Mouse (Mus musculus) fat pad, adult 2 months (tissue): ENCODE results near the gene Urad.

Experiments used
- DNase-seq: peaks from one replicate; pipeline ENCODE4 v3.0.0-alpha.2; 2011; ENCODE audit warnings: low read depth, low spot score; ENCODE audit errors: extremely low read depth

Urad gene

DNA sequence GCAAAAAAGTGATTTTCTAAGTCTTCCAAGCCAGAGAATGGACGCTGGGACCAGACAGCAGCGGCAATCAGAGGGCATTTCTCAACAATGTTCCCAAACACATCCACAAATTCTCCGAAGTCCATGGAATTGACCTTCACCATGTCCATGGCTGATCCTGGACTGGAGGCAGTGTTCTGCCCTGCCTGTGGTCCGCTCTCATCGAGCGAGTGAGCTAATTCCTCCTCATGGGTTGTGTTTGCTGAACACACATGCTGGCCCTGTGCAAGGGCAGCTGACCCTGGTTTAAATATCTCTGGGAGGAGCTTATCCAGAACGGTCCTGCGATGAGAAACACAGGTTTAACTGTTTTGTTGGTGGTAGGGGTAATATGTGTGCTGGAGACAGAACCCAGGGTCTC, at the start of gene Urad:
Gene Urad (minus strand): TSS at position 258 of the 400 bp plus-strand sequence.
- no peak for DNase-seq

- no peak for DNase-seq
Observed at GRCm38 (mm10) chr5:147370276-147370675, 48.0 kb upstream of the Urad start.

DNA sequence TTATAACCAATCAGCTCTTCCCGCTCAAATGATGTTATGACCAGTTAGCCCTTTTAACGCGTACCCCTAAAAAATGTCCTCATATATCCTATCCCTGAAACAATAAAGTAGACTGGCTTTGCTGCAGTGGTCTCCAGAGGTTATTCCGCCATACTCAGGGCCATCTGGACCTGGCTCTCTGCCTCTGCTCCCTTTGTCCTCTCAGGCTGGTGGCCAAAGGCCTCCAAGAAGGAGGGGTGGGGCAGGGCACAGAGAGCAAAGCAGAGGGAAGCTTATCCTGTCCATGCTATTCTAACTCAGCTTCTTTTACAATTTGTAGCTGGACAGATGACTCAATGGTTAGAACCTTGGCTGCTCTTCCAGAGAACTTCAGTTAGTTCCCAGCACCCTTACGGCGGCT, 46.0 kb upstream of the Urad start:
- no peak for DNase-seq

- no peak for DNase-seq
Observed at GRCm38 (mm10) chr5:147365995-147366765, 43.9 kb upstream of the Urad start.

DNA sequence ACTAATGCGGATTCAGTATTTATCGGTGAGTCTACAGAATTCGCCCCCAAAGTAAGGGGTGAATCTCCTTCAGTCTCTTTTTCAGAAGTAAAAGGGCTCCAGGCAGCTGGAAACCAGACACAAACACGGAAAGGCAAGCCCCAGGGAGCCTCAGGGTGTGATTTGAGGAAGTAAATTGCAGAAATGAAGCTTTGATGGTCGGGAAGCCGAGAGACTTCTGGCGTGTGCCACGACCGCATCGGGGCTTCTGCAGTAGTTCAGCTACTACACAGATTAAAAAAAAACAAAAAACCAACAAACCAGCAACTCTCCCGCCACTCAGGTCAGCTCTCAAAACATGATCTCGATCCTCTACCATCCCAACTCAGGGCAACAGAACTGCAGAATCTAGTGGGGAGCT, 40.8 kb upstream of the Urad start:
- DNase-seq, result no peak

DNA sequence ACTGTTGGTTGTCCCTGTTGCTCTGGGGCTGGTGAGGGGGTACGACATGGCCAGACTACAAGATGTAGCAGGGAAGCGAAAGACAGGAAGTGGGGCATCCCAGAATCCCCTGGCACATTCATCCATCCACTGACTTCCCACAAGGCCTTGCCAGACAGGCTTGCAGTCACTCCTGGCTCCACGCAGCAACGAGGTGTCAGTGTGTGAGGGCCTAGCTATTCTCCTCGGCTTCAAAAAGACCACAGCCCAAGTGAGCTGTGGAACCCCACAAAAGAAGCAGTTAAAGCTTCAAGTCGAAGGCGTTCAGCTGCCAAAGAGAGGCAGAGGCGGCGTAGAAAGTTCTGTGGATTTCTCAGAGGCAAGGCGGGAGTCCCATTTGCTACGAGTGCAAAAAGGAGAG, 36.2 kb upstream of the Urad start:
- no peak for DNase-seq

- DNase-seq, result no peak
Observed at GRCm38 (mm10) chr5:147357536-147357935, 35.3 kb upstream of the Urad start.

DNA sequence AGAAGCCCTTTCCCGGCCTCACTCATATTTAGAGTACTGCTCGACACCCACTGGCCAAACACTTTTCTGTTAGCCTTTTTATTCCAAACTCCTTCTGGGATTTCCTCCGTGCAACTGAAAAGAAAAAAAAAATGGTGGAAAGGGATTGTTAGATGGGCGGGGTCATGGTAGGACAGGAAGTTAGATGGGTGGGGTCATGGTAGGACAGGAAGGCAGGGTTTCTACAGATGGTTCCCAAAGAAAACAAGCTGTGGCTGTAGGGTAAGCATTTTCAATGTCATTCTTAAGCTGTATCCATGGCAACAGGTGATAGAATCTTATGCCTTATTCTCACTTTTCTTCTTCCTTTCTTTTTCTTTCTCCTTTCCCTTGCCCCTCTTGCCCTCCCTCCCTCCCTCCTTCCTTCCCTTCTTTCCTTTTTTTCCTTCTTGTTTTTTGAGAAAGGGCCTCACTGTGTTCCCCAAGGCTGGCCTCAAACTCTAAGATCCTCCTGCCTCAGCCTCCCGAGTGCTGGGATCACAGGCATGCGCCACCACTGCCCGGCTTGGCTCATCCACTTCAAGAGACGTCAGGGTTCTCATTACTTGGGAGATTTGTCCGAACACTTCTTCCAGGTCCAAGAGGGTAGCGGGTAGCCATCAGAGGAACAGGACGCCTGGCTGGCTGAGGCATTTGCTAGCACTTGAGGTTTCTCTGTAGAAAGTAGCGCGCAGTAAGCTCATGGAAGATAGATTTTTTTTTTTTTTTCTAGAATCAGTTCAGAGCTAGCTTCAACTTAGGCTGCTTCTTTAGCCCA, 34.2 kb upstream of the Urad start:
- no peak for DNase-seq

DNA sequence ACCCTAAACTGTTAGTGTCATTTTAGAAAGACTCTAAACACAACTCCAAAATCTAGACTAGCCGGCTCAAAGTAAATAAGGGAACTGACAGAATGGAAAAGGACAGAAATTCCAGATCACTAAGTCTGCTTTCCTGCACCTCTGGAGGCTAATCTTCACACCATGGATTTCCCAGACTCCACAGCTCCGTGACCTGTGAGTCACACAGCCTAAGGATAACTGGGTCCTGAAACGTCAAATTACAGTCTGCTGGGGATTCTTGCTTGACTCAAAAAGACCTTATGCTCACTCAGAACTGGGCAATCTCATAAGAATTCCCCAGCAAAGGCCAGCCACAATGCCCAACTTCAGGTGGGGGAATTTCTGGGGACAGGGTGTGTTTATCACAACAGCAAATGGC, 33.5 kb upstream of the Urad start:
- DNase-seq, result no peak

- DNase-seq, result no peak
Observed at GRCm38 (mm10) chr5:147354985-147355384, 32.7 kb upstream of the Urad start.

DNA sequence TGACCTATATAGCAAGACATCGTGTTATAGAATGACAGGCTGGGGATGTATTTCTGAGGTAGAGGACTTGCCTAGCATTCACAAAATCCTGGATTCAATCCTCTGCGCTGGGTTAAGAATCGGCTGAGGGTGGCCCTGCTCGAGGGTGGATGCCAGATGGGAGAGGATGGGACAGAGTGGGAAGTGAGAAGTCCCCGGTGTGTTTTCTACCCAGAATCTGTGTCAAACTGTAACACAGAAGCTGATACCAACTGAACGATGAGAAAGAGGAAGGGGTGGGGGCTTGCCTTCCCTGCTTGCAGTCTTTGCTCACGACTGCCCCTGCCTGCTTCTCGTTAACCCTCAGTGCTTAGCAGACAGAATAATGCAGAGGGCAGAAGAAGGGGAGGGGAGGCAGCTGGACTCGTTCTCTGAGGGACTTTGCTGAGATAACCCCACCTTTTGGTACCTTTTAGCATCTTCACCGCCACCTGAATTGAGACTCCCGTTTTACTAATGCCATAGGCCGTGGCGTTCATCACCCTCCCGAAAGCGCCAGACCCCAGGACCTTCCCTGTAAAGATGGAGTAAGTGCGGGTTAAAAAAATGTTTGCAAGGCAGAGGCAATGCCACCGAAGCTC, 32.0 kb upstream of the Urad start:
- DNase-seq, result no peak

DNA sequence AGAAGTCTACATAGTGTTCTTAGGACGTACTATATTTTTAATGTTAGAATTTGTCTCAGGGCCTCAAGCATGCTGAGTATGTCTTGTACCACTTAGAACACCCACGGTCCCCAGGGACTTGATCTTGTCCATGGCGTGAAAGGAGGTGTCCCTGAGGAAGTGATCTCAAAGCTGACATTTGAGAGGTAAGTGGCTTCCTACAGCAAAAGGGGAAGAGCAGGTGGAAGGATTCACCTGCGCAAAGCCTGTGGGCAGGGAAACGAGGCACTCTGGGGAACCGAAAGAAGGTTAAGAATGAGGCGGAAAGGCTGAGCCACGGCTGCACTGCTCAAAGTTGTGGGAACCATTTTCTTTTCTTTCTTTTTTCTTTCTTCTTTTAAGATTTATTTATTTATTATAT, 29.7 kb upstream of the Urad start:
- no peak for DNase-seq

DNA sequence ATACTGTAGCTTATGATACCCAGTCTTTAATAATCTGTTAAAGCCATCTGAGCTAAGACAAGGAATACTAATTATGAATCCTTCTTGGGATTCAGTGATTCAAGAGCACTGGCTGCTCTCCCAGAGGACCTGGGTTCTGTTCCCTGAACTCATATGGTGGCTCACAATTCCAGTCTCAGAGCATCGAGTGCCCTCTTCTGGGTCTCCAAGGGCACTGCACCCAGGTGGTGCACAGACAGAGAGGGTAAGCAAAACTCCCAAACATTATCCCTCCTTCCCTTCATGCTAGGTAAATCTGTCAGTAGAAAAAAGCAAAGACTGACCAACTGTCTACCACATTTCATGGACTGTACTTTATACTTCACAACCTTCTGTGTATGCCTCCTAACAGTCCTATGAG, 23.7 kb upstream of the Urad start:
- no peak for DNase-seq

DNA sequence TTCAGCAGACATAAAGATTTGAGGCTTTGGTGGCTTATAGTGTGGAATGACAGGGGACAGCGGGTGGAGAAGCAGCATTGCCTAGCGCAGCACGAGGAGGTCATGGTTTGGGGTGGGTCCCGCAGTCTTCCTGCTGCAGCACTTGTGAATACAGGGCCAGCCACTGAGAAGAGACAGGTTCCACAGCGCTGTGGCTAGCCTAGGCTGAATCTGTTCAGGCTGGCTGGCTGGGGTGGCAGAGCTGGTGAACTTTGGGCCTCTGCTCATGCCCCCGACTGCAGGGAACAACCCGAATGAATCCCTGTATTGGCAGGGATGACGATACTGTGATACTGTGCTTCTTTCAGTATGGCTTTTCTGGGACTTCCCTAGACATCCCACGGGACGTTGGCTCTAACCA, 21.7 kb upstream of the Urad start:
- DNase-seq, result no peak

GRCm38 (mm10) chr5:147342901-147343300, 20.7 kb upstream of the Urad start:
- DNase-seq, result no peak

DNA sequence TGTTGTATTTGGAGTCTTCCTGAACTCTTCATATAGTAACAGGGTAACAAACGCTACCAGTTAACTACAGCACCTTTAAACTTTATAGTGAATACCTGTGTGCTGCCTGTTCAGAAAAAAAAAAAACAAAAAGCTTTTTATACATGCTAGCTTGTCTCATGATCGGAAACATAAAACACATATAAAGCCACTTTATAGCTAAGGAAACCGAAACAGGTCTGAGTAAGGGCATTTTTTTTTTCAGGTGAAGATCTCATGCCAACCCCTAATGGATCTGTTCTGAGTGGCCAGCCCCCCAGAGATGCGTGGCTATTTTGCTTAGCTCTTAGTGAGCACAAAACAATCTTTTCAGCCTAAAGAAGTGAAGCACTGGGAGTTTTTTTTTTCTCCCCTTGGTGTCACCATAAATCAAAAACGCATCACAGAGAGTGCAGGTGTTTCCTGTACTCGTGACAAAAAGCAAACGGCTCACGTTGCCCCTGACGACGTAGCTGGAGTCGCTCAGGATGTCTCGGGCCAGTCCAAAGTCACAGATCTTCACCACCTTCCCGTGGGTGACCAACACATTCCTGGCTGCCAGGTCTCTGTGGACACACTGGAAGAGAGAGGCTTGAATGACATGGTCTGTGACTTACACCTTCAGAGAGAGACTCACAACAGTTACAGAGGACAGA, 18.6 kb upstream of the Urad start:
- no peak for DNase-seq

DNA sequence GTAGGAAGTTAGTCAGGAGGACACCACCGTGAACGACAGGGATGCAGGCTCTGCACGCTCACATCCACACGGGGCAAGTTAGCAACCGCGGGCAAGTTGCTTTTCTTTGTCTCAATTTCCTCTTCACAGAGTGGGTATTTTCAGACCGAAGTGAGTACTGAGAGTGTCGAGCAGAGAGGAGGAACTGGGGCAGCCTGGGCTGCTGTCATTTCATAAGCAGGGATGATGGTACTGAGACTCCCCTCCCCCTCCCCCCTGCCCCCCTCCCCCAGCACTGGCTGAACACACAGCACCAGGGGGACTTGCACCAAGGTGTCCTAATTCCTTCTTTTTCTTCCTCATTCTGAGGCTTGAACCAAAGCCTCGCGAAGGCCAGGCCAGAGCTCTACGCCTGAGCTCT, 17.3 kb upstream of the Urad start:
- DNase-seq, result no peak

- no peak for DNase-seq
Observed at GRCm38 (mm10) chr5:147338967-147339366, 16.7 kb upstream of the Urad start.

DNA sequence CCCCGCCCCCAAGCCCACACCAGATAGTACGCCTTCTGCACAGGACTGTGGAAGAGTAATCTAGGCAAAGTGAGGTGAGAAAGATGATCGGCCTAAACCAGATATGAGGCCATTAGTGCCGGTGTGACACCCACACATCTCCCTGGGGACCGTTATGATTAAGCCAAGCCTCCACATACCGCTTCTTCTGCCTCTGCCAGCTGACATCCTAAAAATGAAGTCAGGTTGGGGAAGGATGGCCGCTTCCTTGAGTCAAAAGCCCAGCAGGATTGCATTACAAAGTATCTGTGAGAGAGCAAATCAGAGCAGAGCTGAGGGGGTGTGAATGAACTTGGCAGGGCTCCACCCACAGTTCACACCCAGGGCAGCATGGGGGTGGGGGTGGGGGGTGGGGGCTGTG, 10.5 kb upstream of the Urad start:
- no peak for DNase-seq

DNA sequence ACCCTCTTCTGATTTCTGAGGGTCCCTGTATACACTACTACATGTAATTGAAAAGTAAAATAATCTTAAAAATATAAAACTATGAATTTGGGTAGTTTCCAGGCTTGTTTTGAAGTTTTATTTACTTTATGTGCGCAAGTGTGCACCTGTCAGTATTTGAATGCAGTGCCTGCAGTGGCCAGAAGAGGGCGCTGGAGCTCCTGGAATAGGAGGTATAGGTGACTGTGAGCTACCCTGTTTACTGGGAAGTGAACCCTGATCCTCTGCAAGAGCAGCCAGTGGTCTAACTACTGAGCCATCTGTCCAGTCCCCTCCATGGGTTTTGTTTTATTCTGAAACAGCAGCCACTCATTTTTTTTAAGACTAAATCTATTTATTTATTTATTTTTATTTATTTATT, 9.3 kb upstream of the Urad start:
- DNase-seq, result no peak

DNA sequence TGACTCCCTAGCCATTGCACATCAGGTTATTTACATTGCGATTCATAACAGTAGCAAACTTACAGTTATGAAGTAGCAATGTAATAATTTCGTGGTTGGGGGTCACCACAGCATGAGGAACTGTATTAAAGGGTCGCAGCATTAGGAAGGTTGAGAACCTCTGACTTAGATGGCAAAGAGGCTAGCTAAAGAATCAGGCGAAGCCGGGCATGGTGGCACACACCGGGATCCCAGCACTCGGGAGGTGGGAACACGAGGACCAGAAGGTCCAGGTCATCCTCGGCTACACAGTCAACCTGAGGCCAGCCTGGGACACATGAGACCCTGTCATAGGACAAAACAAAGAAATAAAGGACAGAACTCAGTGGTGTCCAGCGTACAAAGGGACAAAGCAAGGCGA, 7.7 kb upstream of the Urad start:
- DNase-seq, result no peak

DNA sequence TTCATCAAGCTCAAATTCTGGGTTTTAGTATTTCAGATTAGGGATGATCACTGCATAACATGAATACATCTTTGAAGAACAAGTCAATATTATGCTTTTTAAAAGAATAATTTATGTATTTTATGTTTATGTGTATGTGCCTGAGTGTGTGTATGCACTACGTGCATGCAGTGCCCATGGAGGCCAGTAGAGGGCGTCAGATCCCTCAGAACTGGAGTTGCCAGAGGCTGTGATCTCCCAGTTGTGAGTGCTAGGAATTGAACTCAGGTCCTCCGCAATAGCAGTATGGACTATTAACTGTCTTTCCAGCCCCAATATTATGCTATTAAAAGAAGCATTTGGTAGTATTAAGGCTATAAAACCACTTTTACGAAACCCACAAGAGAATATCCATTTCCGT, 5.4 kb upstream of the Urad start:
- no peak for DNase-seq
